Mouse (Mus musculus) brown adipose tissue, adult 24 weeks (tissue): Measurements from ENCODE around the gene Tchh. TPM values are rescaled to one million over a fixed set of nuclear protein-coding genes. Genes with fewer than 3 reads are reported as not detected.
"Not testable (repeated sequence)": the region's sequence is repeated elsewhere in the genome, so short reads cannot be mapped to it uniquely, and the experiment has no call there.

Experiments
- H3K27ac ChIP-seq: fragments of 200-500 bp; replicated peaks from 2 replicates; pipeline ENCODE4 v1.5.1; 2012; ENCODE audit warnings: low read depth, mild to moderate bottlenecking, low read length
- H3K4me1 ChIP-seq: fragments of 200-500 bp; 2 replicates; pipeline ENCODE4 v1.6.1; 2012; ENCODE audit warnings: low read length, mixed read lengths; ENCODE audit not compliant: control insufficient read depth, insufficient read depth, insufficient read length
- H3K4me3 ChIP-seq: fragments of 200-500 bp; 2 replicates; pipeline ENCODE4 v1.5.1; 2012; ENCODE audit warnings: low read depth, mild to moderate bottlenecking, low read length, moderate library complexity; ENCODE audit not compliant: insufficient read depth
- polyA plus RNA-seq: library from polyadenylated mRNA; stranded (reverse); fragments of >200 nt; gene quantifications from 2 replicates; pipeline ENCODE4 v1.2.4, GENCODE M21; 2012; ENCODE audit not compliant: missing spikeins, insufficient read depth, insufficient read length

Tchh gene
- polyA plus RNA-seq = 0.33 TPM in 1 of 2 replicates, not detected in the other

GRCm38 (mm10) chr3:93442030-93442429, at the start of gene Tchh:
TSS of gene Tchh (plus strand) at chr3:93442330.
- no peak within 1 kb of the TSS for H3K4me3 ChIP-seq
- peaks cover 11% of the 10 kb centered on the region for H3K4me1 ChIP-seq
- H3K27ac ChIP-seq = no peak within 1 kb of the TSS

GRCm38 (mm10) chr3:93393366-93393765, 48.8 kb upstream of the Tchh start, which contains the start of gene Rptn:
TSS of gene Rptn (plus strand) at chr3:93393699.
- Histone ChIP-seq H3K4me3 (no peak within 1 kb of the TSS), H3K27ac (no peak within 1 kb of the TSS), H3K4me1 (no peaks in the 10 kb centered on the region)

GRCm38 (mm10) chr3:93403936-93404335, 38.2 kb upstream of the Tchh start:
- Histone ChIP-seq H3K27ac (no peak overlapping the region), H3K4me3 (no peak overlapping the region), H3K4me1 (no peaks in the 10 kb centered on the region)

- no peaks in the 10 kb centered on the region for H3K4me1 ChIP-seq
- no peak overlapping the region for H3K4me3 ChIP-seq
Observed at GRCm38 (mm10) chr3:93406992-93407391, 35.1 kb upstream of the Tchh start.

GRCm38 (mm10) chr3:93411905-93412304, 30.2 kb upstream of the Tchh start:
- no peak overlapping the region for H3K4me3 ChIP-seq
- H3K27ac ChIP-seq = no peak overlapping the region
- H3K4me1 ChIP-seq = no peaks in the 10 kb centered on the region

More at GRCm38 (mm10) chr3:93406992-93407391, 35.1 kb upstream of the Tchh start:
- H3K27ac ChIP-seq = no peak overlapping the region

- Histone ChIP-seq H3K4me3 (no peak overlapping the region), H3K4me1 (no peaks in the 10 kb centered on the region), H3K27ac (no peak overlapping the region)
Observed at GRCm38 (mm10) chr3:93431673-93432072, 10.5 kb upstream of the Tchh start.

- Histone ChIP-seq H3K4me1 (peaks cover 11% of the 10 kb centered on the region), H3K4me3 (peak overlapping the region; percentile 63), H3K27ac (no peak overlapping the region)
Observed at GRCm38 (mm10) chr3:93443501-93444101, 1.5 kb downstream of the Tchh start.

GRCm38 (mm10) chr3:93444343-93445164, 2.4 kb downstream of the Tchh start:
- H3K4me3 ChIP-seq = peak overlapping the region; percentile 63
- H3K27ac ChIP-seq = no peak overlapping the region
- H3K4me1 ChIP-seq = peaks cover 11% of the 10 kb centered on the region

- peak overlapping the region; percentile 63 for H3K4me3 ChIP-seq
- H3K4me1 ChIP-seq = peaks cover 11% of the 10 kb centered on the region
- no peak overlapping the region for H3K27ac ChIP-seq
Observed at GRCm38 (mm10) chr3:93445165-93445705, 3.1 kb downstream of the Tchh start.

- Histone ChIP-seq H3K4me1 (peaks cover 11% of the 10 kb centered on the region), H3K4me3 (peak overlapping the region; percentile 57), H3K27ac (no peak overlapping the region)
Observed at GRCm38 (mm10) chr3:93446128-93446755, 4.1 kb downstream of the Tchh start.

- peaks cover 11% of the 10 kb centered on the region for H3K4me1 ChIP-seq
- peak overlapping the region; percentile 57 for H3K4me3 ChIP-seq
- H3K27ac ChIP-seq = not testable (repeated sequence)
Observed at GRCm38 (mm10) chr3:93446756-93447137, 4.6 kb downstream of the Tchh start.

- Histone ChIP-seq H3K4me3 (peak overlapping the region; percentile 57), H3K27ac (no peak overlapping the region), H3K4me1 (peaks cover 11% of the 10 kb centered on the region)
Observed at GRCm38 (mm10) chr3:93447138-93447841, 5.2 kb downstream of the Tchh start.

- no peak overlapping the region for H3K27ac ChIP-seq
- H3K4me1 ChIP-seq = peaks cover 3% of the 10 kb centered on the region; the same call in 1 of the 2 replicates
- no peak overlapping the region for H3K4me3 ChIP-seq
Observed at GRCm38 (mm10) chr3:93466556-93466955, 24.4 kb downstream of the Tchh start.

- H3K27ac ChIP-seq = no peak overlapping the region
- H3K4me1 ChIP-seq = peaks cover 3% of the 10 kb centered on the region; the same call in 1 of the 2 replicates
- H3K4me3 ChIP-seq = no peak overlapping the region
Observed at GRCm38 (mm10) chr3:93467130-93467529, 25.0 kb downstream of the Tchh start.
